Mouse (Mus musculus) heart, adult 11 months (tissue): ENCODE data around the gene Edrf1.

Experiments used
- DNase-seq: peaks from one replicate; pipeline ENCODE4 v3.0.0; 2022

Edrf1 gene

DNA sequence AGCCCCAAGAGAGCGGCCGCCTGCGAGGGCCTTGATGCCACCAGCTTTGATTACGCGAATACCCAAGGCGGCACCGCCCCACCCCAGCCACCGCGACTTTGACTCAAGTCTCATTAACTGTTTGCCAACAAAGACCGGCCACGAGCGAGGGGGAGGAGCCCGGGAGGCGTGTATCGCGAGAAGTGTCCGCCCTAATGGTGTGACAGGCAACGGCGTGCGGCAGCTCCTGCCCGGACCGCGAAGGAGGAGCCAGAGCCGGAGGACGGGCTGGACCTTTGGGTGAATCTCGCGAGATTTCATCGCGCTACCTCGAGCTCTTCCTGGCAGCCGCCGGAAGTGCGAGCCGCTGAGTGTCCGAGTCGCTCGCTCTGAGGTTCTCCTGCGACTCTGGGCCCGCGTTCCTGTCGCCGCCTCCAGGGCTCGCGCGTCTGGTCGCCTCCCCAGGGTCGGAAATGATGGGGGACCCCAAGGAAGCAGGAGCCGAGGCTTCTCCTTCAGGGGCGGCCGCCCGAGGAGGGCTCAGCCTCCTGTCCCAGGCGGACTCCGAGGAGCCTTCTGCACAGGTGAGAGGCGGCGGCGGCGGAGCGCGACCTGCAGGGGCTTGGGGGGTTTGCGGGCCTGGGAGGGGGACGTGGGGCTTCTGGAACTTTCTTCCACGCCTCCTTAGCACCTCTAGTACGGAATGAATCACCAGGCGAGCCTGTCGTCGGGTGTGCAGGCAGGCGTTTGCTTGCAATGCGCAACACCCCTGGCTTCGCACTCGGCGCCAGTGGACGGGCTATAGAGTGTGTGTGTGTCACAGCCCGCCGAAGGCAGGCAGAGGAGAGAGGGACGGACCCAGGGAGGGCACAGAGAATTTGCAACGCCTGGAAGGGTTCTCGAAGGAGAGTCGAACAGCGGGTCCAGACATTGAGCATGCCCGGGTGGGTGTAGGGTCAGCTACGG, at the start of gene Edrf1:
Gene Edrf1 (plus strand): TSS at position 183 of the 945 bp plus-strand sequence.
- peak; percentile 100 for DNase-seq

DNA sequence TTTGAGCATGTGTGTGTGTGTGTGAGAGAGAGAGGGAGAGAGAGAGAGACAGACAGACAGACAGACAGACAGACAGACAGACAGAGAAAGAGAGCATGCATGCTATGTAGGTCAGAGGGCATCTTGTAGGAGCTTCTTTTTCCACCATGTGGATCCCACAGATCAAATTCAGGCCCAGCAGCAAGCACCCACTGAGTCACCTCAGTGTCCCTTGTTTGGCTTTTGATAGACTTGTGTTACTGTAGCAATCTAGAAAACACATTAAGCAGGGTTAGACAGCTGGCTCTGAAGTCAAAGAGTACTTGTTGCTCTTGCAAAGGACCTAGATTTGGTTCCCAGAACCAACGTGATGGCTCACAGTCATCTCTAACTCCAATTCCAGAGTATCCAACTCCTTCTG, 45.6 kb upstream of the Edrf1 start:
- peak; percentile 58 for DNase-seq

DNA sequence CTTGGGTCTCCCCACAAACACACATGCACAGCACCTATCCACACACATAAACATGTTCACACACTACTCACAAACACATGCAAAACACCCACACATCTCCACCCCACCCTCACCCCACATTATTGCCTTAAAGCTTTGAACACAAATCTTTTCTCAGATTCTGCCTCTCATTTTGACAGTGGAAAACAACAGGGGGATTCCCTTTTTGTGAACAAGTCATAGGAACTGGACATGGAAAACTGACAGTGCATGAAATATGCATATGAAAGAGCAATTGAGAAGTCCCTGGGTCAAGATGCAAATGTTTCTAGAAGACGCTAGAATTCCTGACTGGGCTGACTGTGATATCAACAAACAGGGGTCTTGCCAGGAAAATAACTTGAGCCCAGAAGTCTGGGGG, 36.8 kb upstream of the Edrf1 start:
- no peak for DNase-seq

DNA sequence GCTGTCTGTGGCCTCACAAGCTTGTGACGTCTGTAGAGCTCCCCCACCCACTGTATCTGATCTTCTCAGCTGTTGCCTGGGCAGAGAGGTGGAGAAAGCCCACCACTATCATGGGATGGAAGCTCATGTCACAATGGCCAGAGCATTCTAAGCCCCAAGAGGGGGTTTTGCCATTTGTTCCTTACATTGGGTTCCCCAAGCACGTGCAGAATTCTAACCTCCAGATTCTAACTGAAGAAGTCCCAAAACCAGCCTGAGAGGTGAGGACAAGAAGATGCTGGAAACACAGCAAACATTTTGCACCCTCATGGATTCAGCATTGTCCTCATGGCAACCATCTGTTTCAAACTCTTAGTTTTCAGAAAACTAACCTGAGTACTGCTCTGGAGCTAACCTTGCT, 35.3 kb upstream of the Edrf1 start, which contains the start of gene Tex36:
Gene Tex36 (minus strand): TSS at position 101 of the 400 bp plus-strand sequence.
- DNase-seq = no peak

DNA sequence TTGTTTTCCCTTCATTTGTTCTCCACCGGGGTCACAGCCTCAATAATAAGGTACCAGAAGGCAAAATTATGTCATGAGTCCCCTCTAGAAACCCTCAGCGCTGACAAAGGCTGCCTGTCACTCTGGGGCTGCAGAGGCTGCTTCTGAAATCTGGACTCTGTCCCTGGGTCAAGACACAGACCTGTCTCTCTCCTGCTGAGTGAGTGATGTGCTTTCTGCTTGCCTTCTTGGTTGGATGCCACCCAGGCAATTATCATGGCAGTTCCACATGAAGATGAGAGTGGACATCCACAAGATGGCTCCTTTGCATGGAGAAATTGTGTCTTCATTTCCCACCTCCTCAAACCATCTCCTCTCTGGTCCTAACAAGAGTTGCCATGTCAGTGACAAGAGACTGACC, 34.2 kb upstream of the Edrf1 start:
- no peak for DNase-seq

DNA sequence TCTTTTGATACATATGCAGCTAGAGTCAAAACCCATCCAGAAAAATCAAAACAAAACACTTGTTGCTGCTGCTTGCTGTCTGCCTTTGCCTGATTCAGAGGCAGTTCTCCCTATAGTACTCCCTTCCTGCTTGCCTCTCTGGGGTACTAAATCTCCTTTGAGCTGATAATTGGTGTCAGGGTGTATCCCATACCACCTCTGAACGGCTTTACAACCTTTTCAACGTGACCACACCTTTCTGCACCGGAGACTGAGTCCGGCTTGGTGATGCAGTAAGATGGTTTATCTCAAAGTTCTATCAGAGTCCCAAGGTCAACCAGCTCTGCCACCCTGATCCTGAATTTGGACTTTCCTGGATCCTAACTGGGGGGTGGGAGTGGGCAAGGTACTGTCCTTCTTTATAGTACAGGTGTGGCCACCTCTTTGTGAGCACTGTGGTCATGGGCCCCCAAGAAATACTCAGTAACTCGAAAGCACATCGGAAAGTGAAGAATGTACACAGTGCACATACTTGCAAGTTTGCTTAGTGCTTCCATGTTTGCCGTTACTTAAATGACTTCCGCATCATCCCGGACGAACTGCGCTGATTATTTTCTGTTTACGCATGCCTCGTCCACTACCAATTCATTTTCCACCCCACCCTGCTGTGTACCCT, 32.8 kb upstream of the Edrf1 start:
- DNase-seq = no peak

DNA sequence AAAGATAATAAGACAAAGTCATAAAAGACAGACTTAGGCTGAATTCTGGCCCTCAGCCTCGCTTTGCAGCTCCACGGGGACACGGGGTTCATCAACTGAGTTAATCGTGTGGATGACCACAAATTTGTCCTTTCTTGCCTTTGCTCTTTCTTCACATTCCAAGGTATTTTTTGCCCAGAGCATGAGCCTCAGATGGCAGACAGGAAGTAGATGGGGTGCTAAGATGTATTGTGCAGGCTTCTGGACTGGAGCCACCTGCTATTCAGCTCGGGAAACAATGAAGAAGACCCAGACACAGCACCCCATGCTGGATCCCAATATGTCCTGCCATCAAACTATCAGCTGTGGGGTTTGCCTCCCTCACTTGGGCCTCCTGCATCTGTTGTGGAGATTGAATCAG, 30.0 kb upstream of the Edrf1 start:
- no peak for DNase-seq

DNA sequence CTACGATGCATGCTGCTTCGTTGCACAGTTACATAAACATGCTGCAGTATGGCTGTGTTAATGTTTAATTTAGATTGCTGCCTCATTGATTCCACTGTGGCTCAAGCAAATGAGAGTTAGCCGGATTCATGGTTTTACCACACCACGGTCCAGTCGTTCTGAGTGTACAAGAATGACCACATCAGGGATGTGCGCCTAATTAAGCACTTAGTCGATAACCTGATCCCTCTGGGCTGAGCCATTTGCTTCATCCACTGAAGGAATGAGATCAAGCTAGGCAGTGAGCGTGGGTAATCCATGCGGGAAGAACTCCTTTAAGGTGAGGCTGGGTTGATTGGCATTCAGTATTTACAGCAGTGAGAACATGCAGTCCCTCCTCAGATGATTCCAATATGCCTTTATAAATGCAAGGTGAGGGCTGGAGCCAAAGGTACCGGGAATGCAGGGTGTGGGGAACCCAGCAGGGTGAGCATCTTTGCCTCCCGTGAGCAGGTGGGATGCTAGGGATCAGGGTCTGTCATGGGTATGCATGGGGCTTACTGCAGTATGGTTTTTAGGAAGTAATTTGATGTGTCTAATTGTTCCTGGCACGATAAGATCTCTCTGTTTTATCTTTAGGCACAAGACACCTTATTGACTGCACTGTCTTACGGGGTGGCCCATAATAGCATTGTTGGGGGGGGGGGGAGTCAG, 29.3 kb upstream of the Edrf1 start:
- DNase-seq = no peak

DNA sequence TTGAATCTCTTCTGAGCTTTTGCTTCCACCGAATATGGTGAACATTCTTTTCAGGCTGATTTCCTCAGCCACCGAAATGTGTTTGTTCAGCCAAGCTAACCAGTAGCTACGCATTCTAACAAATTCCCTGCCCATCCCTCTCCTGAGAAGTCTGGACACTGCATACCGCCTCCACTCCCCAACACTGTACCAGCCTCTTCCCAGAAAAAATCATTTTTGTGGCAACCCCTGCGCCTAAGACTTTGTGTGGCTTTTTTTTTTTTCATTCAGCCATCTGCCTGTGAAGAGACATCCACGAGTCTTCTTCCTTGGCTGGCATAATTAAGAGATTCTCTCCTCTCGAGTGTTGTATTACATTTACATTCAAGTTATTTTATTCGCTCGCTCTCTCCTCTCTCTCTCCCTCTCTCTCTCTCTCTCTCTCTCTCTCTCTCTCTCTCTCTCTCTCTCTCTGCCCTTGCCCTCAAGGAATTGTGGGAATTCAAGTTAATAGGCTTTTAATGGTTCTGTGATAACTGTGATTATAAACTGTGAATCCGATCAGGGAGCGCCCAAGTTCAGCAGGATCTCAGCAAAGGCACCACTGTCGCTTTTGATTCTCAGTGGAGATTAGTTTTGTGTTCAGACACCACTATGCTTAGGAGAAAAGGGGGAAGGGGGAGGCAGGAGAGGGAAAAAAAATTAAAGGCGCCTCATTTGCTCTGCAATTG, 28.6 kb upstream of the Edrf1 start:
- DNase-seq = no peak

DNA sequence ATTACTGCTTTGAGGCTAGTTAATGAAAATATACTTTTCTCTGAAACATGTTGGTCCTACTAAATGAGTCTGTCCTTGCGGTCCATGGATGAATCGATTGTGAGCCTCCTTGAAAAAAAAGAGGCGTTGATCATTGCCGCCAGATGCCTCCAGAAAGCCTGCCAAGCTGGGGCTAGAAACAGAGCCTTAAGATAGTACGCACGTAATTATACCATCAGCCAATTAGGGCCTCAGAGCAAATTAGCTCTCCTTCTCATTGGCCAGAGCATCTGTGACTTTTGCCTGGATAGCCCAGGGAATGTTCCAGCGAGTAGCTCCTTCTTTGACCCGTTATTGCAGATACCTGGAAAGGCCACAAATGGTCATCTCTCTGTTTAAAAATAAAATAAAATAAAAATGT, 27.8 kb upstream of the Edrf1 start:
- no peak for DNase-seq

DNA sequence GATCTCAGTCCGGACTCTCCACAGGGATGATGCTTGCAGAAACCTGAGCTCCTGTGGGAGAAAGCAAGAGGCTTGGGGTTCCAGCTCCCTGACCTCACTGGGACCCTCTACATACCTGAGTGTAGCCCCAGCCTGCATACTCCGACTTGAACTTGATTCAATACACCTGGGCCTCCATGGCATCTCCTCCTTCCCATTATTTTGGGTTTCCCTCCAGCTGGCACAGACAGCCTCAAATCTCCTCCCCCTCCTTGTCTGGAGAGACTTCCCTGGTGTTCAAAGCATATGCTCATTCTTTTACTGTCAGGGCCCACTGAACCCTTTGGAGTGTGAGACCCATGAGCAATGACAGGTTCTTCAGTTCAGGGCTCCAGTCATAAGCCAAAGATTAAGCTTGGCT, 24.4 kb upstream of the Edrf1 start:
- DNase-seq = no peak

DNA sequence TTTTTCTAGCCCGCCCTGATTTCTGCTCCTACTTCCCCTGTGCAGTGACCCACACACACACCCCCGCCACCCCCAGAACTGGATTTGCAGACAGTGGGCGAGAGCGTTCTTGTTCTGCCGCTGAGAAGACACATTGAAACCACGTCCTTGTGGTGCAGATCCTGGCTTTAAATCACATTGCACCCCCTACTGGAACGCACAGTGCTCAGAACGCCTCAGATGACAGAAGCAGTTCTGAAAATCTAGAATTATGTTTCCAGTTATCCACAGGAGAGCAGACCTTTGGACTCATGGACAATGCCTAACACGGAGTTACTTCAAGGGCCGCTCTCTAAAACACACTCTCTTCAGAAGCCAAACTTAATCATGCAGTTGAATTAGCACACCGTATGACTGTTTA, 16.6 kb upstream of the Edrf1 start:
- no peak for DNase-seq

DNA sequence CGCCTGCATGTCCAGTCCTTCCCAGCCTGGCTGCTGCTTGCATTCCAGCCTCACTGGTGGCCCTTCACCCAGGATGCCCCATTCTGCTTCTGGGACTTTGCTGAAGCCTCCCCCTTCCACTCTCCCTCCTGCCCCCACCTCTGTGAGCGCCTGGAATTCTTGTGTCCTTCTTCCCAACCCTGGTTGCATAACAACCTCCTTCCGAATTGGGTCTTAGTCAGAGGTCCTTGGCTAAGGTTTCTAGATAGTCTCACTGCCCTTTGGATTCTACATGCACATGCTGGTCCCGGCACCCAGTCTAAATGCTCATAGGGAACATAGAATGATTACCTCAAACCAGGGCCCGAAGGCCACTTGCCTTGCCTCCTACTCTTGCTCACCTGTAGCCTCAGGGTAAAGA, 14.1 kb upstream of the Edrf1 start:
- DNase-seq = no peak

DNA sequence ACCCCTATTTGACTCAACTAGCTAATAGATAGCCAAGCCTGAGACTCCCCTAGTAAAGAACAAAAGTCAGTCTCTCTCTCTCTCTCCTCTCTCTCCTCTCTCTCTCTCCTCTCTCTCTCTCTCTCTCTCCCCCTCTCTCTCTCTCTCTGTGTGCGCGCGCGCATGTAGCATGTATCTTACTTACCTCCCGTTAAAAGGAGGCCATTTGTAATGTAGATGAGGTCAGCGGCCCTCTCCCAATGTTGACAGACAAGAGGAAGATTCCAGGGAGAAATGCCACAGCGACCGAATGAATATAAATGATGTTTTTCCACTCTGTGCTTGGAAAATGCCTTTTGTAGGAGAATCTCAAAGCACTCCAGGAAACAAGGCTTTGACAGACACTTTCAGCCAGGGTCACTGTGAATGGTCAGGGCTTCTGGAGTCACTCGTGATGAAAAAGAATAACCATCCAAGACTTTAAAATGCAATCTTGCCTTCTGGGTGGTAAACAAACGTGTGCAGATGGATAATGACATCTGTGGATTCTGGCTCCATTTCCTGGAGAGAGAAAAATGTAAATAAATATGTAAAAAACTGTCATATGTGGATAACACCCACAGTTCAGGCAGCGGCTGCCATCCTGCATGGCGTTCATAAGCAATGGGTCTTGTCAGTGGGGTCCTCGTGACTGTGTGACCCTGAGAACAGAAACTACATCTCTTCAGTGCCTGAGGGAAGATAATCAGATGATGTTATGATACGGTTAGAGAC, 10.0 kb upstream of the Edrf1 start:
- DNase-seq = no peak

DNA sequence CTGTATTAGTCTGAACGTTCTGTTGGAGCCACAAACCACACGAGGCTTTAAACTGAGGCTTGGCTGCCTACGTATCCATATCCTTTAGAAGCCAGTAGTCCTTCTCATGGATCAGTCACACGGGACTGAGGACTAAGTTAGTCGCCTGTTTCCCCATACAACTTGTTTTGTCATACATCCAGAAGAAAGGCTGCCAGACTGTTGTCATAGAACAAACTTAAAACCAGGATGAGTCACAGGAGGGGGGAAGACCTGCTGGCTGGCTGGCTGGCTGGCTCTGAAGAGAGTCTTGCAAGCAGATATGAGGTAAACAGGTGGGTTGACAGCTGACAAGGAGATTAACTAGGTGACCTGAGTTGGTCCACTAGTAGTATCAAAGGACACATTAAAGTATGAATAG, 6.5 kb upstream of the Edrf1 start:
- DNase-seq = no peak

DNA sequence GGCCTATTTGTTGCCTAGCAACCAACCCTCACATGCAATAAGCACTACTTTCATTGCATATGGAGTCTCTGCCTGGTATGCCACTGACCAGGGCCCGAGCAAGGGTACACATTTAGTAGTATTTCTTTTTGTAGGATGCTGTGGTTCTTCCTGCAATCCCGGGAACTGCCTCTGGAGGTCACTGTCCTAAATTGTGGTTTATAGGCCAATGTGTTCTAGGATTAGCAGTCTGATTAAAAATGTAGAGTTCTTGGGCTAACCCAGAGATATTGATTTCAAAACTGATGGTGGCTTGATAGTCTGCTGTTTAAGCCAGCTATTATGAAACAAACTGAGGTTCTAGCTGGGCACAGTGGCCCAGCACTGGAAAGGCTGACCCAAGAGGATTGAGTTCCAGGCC, 4.9 kb upstream of the Edrf1 start:
- no peak for DNase-seq

DNA sequence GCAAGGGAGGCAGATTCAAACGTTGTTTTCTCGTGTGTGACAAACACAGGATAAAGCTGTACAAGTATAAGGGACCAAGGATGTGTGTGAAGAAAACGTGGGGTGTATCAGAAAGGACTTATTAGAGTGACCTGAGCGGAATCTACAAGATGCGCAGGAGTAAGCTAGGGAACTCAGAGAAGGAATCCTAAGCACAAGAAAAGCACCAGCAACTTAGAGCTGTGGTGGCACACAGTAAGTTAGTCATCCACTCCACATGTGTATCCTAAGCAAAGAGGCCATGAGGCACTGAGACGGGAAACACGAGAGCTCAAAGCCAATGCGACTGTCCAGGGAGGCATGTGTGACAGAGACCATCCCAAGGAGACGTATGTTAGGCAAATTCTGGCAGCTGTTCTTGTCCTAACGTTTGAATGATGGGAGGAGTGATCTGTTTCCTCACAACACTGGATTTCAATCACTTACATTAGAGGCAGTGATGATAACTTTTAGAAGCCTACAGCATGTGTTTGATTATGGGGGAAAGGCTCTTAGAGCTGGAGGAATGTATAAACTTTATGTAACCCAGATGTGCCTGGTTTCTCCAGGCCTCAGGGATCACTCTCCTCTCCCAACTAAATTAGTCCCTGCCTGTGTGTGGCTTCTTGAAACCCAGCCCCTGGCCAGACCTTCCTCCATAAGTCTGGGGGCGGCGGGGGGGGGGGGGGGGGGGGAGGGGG, 2.3 kb upstream of the Edrf1 start:
- DNase-seq = no peak

DNA sequence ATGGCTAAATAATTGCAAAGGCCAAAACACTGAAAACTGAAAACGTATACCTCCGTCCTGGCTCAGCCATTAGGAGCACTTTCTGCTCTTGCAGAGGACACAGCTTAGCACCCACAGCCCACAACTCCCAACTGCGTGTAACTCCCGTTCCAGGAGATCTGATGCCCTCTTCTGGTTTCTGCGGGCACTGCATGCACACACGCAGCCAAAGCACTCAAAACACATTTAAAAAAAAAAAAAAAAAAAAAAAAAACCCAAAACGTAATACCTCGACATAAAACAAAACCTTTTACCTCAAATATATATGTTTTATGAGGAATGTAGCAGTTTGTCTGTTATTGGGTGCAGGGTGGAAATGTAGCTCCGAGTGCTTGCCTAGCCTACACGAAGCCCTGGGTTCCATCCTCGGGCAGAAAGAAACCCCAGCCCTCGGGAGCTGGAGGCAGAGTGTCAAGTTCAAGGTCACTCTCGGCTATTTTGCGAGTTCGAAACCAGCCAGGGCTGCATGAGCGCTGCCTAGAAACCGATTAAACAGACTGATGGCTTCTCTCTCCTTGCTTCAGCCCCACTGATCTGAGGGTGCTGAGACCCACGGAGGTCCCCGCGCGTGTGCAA, 498 bp upstream of the Edrf1 start:
- DNase-seq = peak; percentile 95

DNA sequence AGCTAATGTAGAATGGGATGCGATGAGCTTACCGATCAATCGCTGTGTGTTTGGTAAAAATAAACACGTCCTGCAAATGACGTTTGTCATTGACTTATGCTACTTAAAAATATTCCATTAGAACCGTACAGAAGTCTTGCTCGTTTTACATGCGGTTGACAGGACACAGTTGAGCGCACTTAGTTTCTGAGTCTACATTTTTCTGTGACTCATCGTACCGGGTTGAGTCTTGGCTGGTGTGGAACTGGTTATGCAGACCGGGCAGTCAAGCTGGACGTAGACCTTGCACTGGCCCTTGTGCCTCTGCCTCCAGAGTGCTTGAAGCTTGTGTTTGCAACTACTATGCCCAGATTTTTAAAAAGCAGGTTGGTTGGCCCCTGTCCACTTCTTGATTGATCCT, 963 bp downstream of the Edrf1 start:
- peak; percentile 88 for DNase-seq

DNA sequence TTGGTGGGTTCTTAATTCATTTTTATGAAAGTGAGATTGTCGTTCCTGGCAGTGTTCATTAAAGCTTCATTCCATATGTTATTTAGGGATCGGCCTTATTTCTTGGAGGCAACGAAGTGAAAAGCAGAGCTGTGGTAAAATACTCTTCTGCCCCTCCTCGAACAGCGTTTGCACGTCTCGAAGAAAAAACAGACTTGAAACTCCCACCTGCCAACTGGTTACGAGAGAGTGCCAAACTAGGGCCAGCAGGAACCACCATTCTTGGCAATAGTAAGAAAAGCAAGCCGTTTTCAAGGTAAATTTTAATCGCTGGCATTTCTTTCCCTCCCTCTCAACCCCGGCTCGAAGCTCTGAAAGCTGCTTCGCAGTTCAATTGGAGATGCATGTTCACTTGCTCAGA, 1.5 kb downstream of the Edrf1 start:
- no peak for DNase-seq

DNA sequence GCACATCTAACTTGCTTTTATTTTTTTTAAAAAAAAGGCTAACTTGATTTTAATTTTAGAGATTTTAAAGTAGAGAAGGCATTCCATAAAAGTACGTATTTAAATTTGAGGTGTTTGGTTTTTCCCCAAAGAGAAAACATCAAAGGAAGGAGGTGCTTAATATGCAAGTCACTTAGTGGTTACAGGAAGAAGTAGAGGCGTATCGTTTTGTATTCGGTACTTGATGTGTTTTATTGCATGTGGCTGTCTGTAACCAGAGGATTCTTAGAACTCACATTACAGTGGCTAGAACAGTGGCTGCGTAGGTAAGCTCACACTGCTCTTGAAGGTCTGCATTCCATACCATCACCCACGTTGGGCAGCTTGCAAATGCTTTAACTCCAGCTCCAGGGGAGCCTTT, 8.4 kb downstream of the Edrf1 start:
- DNase-seq = no peak
